Comparison of ENCODE assay signal across 22 mouse cellular contexts in the genomic region with DNA sequence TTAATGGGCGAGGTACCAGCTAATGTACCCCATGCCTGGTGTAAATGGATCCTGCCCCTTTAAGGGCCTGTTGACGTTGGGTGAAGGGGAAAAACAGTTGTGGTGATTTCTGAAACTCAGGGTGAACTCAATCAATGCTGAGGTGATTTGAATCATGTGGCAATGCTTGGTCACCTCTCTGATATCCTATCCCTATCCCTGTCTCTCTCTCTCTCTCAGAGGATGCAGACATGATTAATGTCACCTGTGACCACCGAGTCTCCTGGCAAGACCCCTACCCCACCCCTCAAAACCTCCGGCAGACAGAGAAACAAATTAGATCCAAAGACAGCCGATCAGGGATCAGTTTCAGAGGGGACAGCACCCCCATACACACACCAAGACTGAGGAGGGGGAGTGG.
"Had no signal": no experiment of that assay in that cellular context is flagged by ENCODE, and none has a peak within 500 bp of the region (broad histone marks: within the 10 kb centered on the region; RNA-seq: fewer than 3 reads in every experiment).

No protein-coding gene starts in this region.

- H3K27me3 ChIP-seq: neural tube, embryonic 12.5 days; neural tube, embryonic 15.5 days; stomach, embryonic 15.5 days had no signal

- DNase-seq: kidney, adult 2 months; kidney, postnatal 14 days; kidney, postnatal 4 days; left cerebral cortex, postnatal 4 days; liver, postnatal 0 days; lung, embryonic 14.5 days; lung, postnatal 36 days; midbrain, embryonic 14.5 days; right cerebral cortex, adult 18-20 months; right cerebral cortex, postnatal 14 days; spleen, adult 18-20 months; thymus, postnatal 25 days had no signal

- H3K9ac ChIP-seq: limb, embryonic 12.5 days; limb, embryonic 15.5 days; liver, embryonic 14.5 days; liver, postnatal 0 days; lung, embryonic 14.5 days; neural tube, embryonic 12.5 days; neural tube, embryonic 15.5 days; stomach, embryonic 15.5 days had no signal

- H3K36me3 ChIP-seq: limb, embryonic 12.5 days; limb, embryonic 15.5 days; midbrain, embryonic 10.5 days; neural tube, embryonic 12.5 days; neural tube, embryonic 15.5 days; stomach, embryonic 15.5 days had no signal

- H3K4me3 ChIP-seq: limb, embryonic 12.5 days; limb, embryonic 15.5 days; megakaryocyte, embryonic 14.5 days; midbrain, embryonic 10.5 days; neural tube, embryonic 12.5 days; neural tube, embryonic 15.5 days; stomach, embryonic 15.5 days had no signal

- H3K9me3 ChIP-seq: limb, embryonic 12.5 days; limb, embryonic 15.5 days; megakaryocyte, embryonic 14.5 days; midbrain, embryonic 10.5 days; neural tube, embryonic 12.5 days; neural tube, embryonic 15.5 days; stomach, embryonic 15.5 days had no signal

- H3K4me2 ChIP-seq: limb, embryonic 12.5 days; limb, embryonic 15.5 days; liver, embryonic 11.5 days; lung, embryonic 14.5 days; neural tube, embryonic 12.5 days; neural tube, embryonic 15.5 days; stomach, embryonic 15.5 days had no signal

- H3K27ac ChIP-seq: limb, embryonic 12.5 days; limb, embryonic 15.5 days; liver, embryonic 14.5 days; midbrain, embryonic 10.5 days; neural tube, embryonic 12.5 days; neural tube, embryonic 15.5 days; stomach, embryonic 15.5 days had no signal

- ATAC-seq: liver, postnatal 0 days; lung, postnatal 0 days had no signal

- H3K4me1 ChIP-seq: megakaryocyte, embryonic 14.5 days; neural tube, embryonic 12.5 days had no signal
